Mouse (Mus musculus) hindlimb bud, embryonic 11.5 days (tissue): ENCODE results near the gene Spout1.

Experiments
- DNase-seq: peaks from one replicate; pipeline ENCODE4 v3.0.0-alpha.2; 2012; ENCODE audit warnings: low read depth, low spot score; ENCODE audit errors: extremely low spot score

Spout1 gene

DNA sequence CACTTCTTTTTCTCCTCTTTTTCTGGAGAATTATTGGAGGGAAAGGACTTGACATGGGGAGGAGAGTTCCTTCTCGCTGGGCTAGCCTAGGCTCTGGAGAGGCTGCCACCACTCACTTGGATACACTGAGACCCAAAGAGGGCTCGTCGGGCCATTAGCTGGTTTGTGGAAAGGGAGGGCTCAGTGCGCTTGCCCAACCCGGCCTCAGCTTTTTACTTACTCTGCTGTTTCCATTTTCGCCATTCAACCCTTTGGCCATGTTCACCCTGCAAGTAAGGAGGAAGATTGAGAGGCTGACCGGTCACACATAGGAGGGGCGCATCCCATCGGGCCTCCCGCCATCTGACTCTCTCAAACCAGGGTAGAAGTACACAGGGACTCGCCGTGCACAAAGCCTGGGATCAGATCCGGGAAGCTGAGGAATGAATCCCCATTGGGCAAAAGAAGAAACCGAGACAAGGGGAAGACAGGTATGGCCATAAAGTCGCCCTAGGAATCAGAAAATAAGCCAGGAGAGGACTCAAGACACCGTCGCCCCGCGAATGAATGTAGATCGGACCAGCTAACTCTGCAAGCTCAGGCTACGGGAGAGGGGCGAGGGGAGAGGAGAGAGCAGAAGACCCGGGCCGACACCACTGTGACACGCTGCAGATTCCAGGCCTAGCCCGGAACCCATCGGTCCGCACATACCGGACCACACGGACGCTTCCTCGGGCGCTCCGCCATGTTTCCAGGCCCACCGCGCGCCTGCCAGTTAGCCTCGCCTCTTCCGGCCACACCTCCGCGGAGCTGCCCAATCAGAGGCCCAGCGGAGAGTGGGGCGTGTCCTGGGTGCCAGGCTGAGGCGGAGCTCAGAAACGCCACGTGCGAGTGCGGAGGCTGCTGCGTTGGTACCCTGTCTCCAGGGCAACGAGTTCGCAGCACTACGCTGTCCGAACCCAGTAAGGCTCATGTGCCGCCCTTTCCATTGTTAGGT is at the start of gene Spout1:
TSS of gene Spout1 (minus strand) at position 760 of the 976 bp plus-strand sequence.
- peak; percentile 88 for DNase-seq

DNA sequence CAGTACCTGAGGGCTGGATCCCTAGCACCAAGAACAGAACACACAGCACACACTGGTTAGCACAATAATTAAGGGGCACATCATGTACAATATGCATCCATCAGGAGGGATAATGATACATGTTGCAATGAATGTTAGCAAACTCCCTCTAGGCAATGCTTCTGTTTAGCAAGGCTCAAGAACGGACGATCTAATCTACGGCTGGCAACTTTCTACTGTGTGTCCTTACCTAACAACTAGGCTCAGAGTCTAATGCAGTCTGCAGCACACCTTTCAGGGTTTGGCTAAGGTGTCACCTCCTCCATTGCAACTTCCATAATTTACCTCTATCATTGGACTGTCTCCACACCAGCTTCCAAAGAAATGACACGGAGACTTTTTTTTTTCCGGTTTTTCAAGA is 38.0 kb upstream of the Spout1 start:
- DNase-seq: no peak

DNA sequence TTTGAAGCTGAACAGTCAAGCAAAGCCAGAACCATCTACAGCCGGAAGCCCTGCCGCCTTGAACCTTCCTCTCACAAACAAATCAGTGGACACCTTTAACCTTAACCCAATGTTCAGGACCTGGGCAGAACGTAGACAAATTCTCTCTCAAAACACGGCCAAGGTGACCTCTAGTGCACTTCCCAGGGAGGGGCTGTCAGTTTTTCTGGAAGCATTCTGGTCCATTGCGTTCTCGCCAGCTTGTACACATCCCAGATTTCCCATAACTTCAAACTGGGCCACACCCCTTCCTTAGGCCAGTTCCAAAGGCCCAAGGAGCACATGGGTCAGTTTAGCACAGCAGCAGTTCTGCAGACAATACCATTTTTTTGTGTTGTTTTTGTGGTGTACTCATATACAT is 37.2 kb upstream of the Spout1 start:
- no peak for DNase-seq

DNA sequence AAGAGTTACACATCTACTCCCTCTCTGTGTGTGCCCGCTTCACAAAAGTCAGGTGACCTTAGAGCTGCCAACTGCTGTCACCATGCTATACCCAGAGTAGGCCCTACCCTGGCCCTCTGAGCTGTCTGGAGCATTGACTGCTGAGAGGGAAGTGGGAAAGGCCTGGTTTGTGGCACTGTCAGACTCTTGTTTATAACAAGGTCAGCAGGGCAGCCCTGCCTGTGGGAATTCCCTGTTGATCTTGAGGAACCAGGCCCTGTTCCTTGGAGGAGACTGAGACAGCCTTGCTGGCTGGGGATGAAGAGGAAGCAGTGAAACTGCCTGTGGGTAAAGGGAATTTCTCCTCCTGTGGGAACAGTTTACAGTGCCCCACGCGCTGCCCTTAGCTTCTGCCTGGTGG is 36.5 kb upstream of the Spout1 start:
- no peak for DNase-seq

DNA sequence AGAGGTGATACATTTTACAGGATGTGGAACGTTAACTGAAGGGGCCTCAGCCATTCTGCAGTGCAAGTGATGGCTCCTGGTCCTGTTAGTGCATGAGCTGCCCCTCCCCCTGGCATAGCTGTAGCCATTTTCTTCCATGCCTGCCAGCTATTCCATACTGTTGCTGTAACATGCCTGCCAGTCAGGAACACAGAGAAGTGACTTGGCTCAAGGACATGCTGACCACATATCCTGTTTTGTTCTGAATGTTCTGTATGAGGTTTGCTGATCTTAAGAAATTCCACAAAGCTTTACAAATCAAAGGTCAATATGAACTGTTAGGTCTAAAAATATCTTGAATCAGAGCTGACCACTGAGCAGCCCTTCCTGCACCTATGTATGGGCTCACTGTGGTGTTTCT is 34.7 kb upstream of the Spout1 start:
- no peak for DNase-seq

DNA sequence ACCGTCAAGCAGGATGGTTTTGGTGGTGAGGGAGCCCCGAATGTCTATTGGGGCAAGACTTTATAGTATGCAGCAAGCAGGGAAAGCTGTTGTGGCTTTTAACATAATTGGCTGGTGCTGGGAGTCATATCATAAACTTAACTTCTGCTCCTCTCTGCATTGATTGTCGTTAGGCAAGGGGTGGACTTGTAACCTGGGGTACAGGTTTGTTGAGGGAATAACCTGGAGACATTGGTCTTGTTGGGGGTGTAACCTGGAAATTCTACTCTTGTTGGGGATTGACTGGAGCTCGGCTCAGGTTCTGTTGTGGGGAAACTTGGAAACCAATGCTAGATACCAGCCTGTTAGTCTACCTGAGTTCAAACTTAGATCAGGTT is 33.9 kb upstream of the Spout1 start:
- no peak for DNase-seq

DNA sequence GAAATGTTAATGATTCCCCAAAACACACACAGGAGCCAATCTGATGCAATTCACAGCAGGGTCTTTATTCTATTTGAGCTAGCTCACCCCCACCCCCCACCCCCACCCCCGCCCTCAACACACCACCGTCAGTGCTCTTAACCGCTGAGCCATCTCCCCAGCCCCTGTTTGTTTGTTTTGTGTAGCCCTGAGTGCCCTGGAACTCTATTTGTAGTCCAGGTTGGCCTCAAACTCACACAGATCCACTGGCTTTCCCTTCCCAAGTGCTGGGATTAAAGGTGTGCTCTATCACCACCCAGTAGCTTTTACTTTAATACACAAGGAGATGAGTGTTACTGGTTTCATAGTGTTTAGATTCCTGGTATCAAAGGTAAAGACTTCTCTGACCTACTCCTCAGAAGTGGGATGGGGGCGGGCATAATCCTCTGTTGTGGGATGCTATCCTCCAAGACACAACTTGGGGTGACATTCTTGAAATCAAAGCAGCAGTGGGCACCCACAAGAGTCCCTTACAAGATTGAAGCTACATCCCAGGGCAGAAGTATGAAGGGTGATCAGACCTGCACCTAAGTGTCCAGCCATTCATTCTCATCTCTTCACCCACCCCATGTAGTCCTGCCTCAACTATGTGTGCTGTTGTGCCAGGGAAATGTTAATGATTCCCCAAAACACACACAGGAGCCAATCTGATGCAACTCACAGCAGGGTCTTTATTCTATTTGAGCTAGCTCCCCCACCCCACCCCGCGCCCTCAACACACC is 33.3 kb upstream of the Spout1 start:
- no peak for DNase-seq

DNA sequence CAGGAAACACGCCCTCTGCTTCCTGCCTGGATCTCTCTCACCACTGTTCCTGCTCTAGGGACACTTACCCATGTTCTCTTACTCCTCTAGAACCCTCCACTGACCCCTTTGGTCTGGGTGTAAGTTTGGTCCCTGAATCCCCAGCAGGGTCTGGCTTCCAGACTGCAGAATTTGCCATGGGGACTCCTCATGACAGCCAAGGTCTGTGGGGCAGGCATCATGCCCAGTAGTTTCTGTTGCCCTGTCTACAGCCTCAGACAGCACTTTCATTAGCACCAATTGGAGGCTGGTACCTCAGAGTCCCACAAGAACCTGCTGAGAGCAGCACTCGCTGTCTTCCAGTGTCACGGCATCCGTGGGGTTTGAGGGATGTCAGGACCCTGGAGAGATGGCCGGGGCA is 29.6 kb upstream of the Spout1 start:
- no peak for DNase-seq

DNA sequence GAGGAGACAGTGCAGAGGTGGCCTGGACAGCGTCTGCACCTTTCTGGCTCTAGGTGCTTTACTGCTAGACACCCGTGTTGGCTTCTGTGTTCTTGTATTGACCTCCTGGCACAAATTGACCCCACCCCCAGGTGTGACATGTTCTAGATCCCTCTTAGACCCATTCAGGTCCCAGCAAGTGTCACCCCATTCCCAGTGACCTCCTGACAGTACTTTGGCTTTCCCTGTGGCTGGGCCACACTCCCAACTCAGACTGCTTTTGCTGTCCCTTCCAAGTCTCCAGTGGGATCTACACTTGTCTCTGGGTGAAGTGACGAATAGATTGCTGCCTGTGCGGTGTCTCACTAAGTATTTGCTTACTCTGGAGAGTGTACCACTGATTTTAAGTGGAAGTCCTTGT is 29.1 kb upstream of the Spout1 start:
- no peak for DNase-seq

DNA sequence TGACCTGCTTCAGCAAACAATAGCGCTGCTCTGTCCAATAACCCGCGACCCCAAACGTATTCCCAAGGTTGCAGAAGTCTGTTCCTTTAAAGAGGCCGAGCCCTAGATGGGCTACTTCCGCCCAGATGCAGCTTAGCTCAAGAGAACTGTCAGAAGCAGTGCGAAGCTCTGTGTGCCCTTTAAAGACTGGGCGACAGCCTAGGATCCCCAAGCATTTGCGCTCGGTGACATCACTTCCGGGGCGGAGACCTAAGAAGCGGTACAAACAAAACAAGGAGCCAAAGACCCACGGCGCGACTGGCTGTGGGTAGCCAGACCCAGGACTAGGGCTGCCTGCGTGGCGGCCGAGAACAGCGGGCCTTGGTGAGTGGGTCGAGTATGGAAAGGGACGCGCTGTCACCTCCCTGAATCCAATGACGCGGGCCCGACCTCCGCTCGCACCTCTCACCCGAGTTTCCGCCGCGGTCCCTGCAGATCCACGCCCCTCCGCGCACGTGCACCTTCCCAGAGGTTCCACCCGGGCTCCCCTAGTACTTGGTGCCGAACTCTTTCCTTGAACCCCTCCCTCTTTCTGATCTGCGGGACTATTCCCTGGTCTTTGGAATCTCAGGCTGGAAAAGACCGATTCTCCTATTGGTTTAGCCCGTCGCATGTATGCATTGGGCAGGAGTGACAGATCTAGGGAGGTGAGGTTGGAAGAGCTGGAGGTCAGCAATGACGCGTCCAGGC is 27.5 kb upstream of the Spout1 start, which contains the start of gene Kyat1:
TSS of gene Kyat1 (minus strand) at position 219 of the 729 bp plus-strand sequence.
- DNase-seq: peak; percentile 88

DNA sequence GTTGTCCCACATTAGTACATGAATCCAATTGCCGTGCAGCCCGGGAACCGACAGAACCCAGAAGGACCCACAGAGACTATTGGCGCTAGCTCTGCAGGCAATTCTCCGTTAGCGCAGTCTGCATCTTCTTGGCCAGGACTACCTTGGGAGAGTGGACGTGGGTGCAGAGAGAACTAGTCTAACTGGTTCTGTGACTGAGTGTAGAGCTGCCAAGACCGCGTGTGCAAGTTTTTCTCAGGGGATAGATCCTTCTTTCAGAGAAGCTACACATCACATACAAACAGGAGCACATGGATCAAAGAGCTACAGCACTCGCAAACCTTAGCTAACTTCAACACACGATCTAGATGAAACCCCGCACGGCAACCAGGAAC is 27.0 kb upstream of the Spout1 start:
- DNase-seq: no peak

DNA sequence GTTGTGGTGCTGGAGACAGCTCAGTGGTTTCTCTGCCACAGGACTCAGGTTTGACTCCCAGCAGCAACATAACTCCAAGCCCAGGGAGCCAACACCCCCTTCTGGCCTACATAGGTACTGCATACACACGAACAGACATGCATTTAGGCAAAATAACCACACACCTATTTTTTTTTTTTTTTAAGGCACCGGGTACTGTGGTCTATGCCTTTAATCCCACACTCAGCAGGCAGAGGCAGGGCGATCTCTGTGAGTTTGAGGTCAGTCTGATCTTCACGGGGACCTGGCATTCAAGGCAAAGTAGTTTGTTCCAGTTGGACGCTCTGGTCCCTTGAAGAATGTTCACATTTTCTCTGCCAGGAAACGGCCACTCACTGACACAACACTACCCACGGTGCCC is 25.2 kb upstream of the Spout1 start:
- no peak for DNase-seq

DNA sequence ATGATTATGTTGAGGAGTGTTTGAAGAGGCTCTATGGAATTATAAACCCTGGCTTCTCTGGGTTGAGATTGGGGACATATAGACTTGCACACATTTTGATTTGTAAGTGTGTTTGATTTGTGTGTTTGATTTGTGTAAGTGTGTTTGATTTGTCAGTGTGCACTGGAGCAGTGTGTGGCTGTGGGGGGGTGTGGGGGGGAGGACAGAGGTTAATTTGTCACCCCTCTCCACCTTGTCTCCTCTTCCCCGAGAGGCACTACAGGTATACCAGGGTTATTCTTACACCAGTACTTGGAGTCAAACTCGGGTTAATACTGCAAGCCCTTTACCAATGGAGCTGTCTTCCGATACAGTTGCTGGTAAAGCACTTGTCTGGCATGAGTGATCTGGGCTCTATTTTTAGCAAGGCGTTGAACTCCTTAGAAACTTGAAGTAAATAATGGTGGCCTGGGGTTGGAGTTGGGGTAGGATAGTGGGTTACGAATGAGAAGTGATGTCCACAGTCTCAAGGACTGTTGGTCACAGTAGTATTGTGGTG is 22.2 kb upstream of the Spout1 start:
- no peak for DNase-seq

DNA sequence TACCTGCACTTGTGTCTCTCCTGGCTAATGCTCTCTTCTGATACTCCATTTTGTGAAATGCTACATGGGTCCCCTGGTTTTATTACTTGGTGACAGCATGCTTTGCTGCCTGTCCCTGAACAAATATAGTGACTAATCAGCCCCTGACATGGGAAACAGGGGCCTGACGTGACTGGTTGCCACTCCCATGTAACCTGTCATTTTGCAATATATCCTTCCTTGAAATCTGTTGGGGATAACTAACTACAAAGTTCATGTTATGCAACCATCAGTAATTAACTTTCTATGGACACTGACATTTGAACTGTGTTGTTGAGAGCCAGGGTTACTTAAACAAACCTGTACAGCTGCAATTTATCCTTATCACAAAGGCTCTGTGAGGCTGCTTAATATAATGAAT is 21.7 kb upstream of the Spout1 start:
- no peak for DNase-seq

DNA sequence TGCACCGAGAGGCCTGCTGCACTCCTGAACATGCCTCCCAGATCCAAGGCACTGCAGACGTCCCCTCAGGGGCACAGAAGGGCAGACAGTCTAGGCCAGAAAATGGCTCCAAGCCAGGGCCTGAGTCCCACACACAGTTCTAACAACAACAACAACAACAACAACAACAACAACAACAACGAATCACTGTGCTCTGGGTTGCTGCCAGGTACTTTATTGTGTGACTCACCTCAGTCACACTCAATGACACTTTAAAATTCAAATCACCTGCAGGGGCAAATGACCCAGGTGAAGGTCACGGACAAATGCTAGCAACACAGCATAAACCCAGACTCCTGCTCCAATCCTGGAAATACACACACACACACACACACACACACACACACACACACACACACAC is 19.8 kb upstream of the Spout1 start:
- no peak for DNase-seq

DNA sequence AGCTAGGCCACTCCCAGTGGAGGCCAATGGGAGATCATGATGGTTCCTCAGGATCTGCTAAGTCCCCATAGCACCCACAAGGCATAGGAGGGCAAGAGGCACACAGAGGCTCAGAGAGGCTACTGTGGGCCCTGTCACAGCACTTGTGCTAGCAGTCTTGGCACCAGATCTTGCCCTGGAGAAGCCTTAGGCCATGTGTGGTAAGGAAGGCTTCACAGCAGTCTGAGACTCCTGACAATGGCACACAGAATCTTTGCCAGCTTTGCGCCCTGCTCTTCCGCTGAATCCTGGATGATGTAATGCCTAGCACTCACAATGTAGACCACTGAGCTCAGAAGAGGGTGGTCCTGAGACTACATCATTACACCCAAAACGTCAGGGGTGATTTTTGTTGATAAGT is 16.4 kb upstream of the Spout1 start:
- DNase-seq: no peak

DNA sequence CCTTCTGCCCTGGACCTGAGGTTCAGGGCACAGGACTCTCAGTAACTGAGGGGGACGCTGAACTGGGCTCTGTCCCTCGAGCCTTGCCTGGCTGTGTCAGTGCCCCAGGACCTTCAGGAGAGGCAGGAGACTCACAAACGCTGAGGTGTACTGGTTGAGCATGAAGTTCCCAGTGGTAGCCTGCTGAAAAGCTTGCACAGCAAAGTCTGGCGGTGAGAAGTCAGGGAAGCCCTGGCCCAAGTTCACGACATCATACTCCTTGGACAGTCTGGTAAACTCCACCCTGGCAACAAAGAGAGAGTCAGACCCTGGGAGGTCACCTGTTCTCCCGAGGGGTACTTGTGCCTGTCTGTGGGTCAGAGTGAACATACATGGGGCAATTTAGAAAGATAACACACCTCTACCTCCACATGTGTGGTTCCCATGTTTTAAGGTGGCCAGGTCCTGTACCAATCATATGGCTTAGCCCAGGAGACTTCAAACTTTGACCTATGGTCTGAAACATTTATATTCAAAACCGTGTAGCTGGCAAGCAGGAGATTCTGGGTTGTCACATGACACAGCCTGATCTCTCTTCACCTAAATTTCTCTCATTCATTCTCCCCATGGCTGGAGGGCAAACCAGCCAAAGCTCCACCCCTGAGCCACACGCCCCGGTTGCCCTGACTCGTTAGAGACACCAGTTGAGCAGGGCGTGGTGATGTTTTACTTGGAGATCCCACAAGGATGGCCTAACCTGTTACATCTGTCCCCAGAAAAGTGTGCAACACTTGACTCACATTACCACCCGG is 13.7 kb upstream of the Spout1 start:
- DNase-seq: no peak

DNA sequence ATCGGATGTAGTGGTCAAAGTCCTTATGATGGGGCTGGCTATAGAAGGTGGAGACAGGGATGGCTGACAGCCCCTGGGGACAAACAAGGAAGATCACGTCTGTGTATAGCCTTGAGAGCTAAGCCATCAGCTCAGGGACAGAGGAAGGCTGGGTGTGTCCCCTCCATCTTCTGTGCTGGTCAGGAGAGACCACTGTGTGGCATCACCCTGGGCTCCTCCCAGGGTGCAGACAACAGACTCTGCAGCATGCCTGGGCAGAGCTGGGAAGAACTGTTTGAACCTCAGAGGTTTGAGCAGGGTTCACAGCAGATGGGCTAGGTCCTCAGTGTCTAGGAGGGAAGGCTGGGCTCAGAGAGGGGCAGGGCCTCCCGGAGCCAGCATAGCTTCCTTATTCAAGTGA is 7.4 kb upstream of the Spout1 start:
- no peak for DNase-seq

DNA sequence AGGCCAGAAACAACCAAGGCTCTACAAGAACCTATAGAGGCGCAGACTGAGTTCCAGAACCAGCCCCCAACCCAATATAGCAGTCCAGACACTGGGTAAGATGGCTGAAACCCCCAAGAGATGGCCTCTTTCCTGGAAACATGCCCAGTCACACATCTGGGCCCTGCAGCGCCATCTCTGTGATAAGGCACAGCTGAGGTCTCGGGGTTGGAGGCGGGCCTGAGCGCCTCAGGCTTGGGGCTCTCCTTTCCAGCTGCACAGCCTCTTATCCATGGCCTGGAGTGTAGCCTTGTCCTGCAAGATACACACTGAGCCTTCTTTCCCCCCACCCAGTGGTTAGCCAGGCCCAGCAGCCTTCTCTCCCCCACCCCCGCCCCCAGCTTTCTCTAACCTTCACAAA is 7.0 kb upstream of the Spout1 start:
- DNase-seq: no peak

DNA sequence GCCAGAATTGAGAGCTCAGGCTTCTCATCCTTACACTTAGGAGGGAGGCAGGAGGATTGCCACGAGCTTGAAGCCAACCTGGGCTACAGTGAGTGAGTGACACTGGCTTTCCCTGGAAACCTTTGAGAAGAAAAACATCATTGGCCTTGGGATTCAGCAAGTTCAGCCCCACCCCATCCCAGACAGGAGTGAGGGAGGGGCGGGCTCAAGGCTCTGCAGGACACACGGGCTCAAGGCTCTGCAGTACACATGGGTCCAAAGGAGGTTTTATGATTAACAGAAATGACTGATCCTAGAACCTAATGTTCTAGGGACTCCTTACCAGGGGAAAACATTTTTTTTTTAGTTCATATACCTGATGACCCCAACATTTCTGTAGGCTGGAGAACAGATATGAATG is 5.5 kb upstream of the Spout1 start:
- DNase-seq: no peak
